Mouse (Mus musculus) C2C12 (cell line): ENCODE results near the gene Gosr1.

ENCODE experiments used
- CEBPB ChIP-seq: IDR thresholded peaks from one replicate; pipeline ENCODE4 v1.6.1; 2011; ENCODE audit warnings: low read depth, mild to moderate bottlenecking, control low read depth, moderate library complexity
- CTCF ChIP-seq: IDR thresholded peaks from one replicate; pipeline ENCODE4 v1.5.1; 2011; ENCODE audit not compliant: control insufficient read depth, insufficient read depth, insufficient read length
- MAX ChIP-seq: IDR thresholded peaks from one replicate; pipeline ENCODE4 v1.6.1; 2011; ENCODE audit warnings: mild to moderate bottlenecking, control low read depth
- MYOD1 ChIP-seq: IDR thresholded peaks from one replicate; pipeline ENCODE4 v1.6.1; 2011; ENCODE audit warnings: low read depth; ENCODE audit not compliant: control insufficient read depth, insufficient read length
- MYOG ChIP-seq: IDR thresholded peaks from one replicate; pipeline ENCODE4 v1.6.1; 2011; ENCODE audit not compliant: control insufficient read depth, insufficient read length; ENCODE audit errors: extremely low read depth
- USF1 ChIP-seq: IDR thresholded peaks from one replicate; pipeline ENCODE4 v1.6.1; 2011; ENCODE audit warnings: low read depth, mild to moderate bottlenecking, control low read depth, moderate library complexity

DNA sequence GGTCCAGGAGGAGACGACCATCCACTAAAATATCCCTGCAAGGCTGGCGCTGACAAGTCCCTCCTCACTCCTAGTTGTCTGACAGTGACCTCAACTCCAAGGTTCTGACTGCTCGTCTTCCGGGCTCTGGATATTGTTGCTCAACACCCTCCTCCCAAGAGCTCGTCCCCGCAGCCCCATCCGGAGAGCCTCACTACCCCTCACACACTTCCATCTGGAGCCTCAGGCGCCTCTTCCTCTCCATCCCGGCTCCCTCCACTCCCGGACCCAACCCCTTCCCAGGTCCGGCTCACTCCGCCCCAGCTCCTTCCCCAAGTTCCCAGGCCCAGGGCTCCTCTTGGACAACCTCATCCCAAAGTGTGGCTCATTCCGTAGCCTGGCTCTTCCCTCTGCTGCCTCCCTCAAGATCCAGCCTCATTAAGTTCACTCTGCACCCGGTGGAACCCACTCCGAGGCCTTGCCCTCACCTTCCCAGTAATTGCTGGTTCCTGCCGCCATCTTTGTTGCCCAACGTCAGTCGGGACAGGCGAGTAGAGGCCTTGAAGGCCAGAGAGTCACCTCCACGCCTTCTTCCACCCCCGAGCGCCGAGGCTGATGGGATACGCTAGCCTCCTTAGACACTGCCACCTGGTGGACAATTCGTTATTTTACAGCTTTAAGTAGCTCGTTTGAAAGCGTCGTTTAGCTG is at the start of gene Gosr1:
- TF ChIP-seq CTCF (peak; percentile 47), MYOG (no peak), MYOD1 (no peak), MAX (peak; percentile 80), USF1 (no peak), CEBPB (peak; percentile 70)
